Mouse (Mus musculus) kidney, postnatal 36 days (tissue): ENCODE measurements at regions not wholly inside any gene's neighbourhood (a gene's known extent, or its start where the extent isn't known, plus 50 kb on each side); places are given as distances from the start of the nearest gene placed in this dataset.

Experiments
- DNase-seq, 2 experiments: peaks; one replicate each; pipeline ENCODE4 v3.0.0; 2021 to 2022; ENCODE audit warnings: mixed read lengths in 2 of 2

- DNase-seq, result no peak
Measured at GRCm38 (mm10) chr5:60599460-60600299, 1208.9 kb upstream of the G6pd2 start.

GRCm38 (mm10) chr5:60600300-60600648 lies 1208.3 kb upstream of the G6pd2 start:
- DNase-seq, result no peak

- DNase-seq, result peak in 1 of 2 experiments; percentile 1
Measured at GRCm38 (mm10) chr5:60608943-60609614, 1199.5 kb upstream of the G6pd2 start.
